Mouse (Mus musculus): ENCODE data around the gene Rsph3b.
"Not testable (repeated sequence)": the region's sequence is repeated elsewhere in the genome, so short reads cannot be mapped to it uniquely, and the experiment has no call there.

GRCm38 (mm10) chr17:6960349-6960748 lies 11.9 kb upstream of the Rsph3b start:
- not testable (repeated sequence) for TF ChIP-seq CTCF, POLR2A (IDR thresholded peaks at IDR 0.05; ENCODE audit: extremely low read depth, insufficient read depth, low read length)
